Mouse (Mus musculus) lung, embryonic 14.5 days (tissue): ENCODE results near the gene Crabp1. TPM values are rescaled to one million over a fixed set of nuclear protein-coding genes. Genes with fewer than 3 reads are reported as not detected.

Experiments used
- ATAC-seq: fragments of 200-750 bp; cut with Nextera tagmentation; 2 replicates; pipeline ENCODE4 v1.8.0; 2017; ENCODE audit warnings: mild to moderate bottlenecking, moderate TSS enrichment, moderate library complexity; ENCODE audit not compliant: insufficient read depth
- DNase-seq: peaks from one replicate; pipeline ENCODE4 v3.0.0-alpha.2; 2015
- H3K27ac ChIP-seq: fragments of 300-500 bp; sonication (generic); 2 replicates; pipeline ENCODE4 v1.5.1; 2014; ENCODE audit warnings: low read depth, mild to moderate bottlenecking, moderate library complexity
- H3K27me3 ChIP-seq: fragments of 300-500 bp; sonication (generic); 2 replicates; pipeline ENCODE4 v1.6.1; 2014; ENCODE audit warnings: low read length, control low read depth; ENCODE audit not compliant: insufficient read depth
- H3K36me3 ChIP-seq: fragments of 300-500 bp; sonication (generic); 2 replicates; pipeline ENCODE4 v1.6.1; 2014; ENCODE audit warnings: control low read depth; ENCODE audit not compliant: insufficient read depth
- H3K4me1 ChIP-seq: fragments of 300-500 bp; sonication (generic); 2 replicates; pipeline ENCODE4 v1.6.1; 2014; ENCODE audit warnings: antibody characterized with exemption, control low read depth; ENCODE audit not compliant: insufficient read depth
- H3K4me2 ChIP-seq: fragments of 300-500 bp; sonication (generic); 2 replicates; pipeline ENCODE4 v1.6.1; 2014; ENCODE audit warnings: mild to moderate bottlenecking
- H3K4me3 ChIP-seq: fragments of 300-500 bp; sonication (generic); 2 replicates; pipeline ENCODE4 v1.5.1; 2014; ENCODE audit warnings: low read depth, low read length
- H3K9ac ChIP-seq: fragments of 300-500 bp; sonication (generic); 2 replicates; pipeline ENCODE4 v1.6.1; 2014
- H3K9me3 ChIP-seq: fragments of 300-500 bp; sonication (generic); 2 replicates; pipeline ENCODE4 v1.6.1; 2016; ENCODE audit warnings: low read depth, low read length, control low read depth
- CTCF ChIP-seq: IDR thresholded peaks from 2 replicates; pipeline ENCODE4 v1.5.1; 2016; ENCODE audit warnings: antibody characterized with exemption, low read depth
- WGBS: fragments of 180-500 bp; shearing (Covaris S2); extraction: QIAGEN DNeasy Blood & Tissue Kit; methylation state at CpG from one replicate; pipeline ENCODE4 v1.1.7; 2014; 5-methylcytosine and 5-hydroxymethylcytosine counted together
- polyA plus RNA-seq: library from polyadenylated mRNA; unstranded; fragments of >200 nt; fragmentation: Nextera tagmentation; extraction: Ambion mirVana; gene quantifications from 2 replicates; pipeline ENCODE4 v1.2.1, GENCODE M21; 2014

The Crabp1 gene
- polyA plus RNA-seq, 1 experiment from 2014 or later: 13.2 TPM

DNA sequence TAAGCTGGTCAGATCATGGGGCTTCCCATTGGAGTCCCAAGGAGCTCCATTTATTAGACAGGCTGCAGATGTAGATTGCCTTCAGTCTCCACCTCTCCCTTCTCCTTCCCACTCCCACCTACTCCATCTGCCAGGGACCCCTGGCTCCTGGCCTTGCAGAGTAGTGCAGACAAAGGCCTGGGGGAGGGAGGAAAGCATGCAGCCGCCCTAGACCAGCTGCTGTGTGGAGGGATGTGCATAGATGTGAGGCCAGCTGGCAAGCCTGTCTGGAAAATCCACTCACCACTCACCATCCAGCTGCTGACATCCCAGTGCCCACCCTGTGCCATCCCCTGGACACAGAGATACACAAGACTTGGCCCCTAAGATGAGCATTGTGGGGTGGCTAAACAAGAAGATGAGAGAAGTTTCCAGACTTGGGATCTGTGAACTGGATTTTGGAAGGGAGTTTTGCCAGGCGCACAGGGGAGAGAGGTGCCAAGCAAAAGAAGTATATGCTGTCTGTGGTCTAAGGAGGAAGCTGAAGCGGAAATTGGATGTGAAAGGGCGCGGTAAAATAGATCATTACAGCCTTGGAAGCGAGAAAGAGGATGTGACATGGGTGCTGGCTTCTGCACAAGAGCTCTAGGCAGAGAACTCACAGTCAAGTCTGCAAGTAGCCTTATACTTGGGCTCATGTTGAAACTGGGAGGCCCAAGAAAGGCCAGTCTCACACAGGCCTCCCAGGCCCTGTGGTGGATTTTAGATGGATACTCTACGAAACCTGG is 14.2 kb upstream of the Crabp1 start:
- H3K9me3 ChIP-seq: no peaks in the 10 kb centered on the region
- ATAC-seq (peak; percentile 44; the same call in 1 of the 2 replicates), DNase-seq (no peak)
- H3K27me3 ChIP-seq: no peaks in the 10 kb centered on the region
- no peaks in the 10 kb centered on the region for H3K4me1 ChIP-seq
- H3K27ac ChIP-seq: no peak overlapping the region
- no peaks in the 10 kb centered on the region for H3K36me3 ChIP-seq
- no peak overlapping the region for H3K4me2 ChIP-seq
- H3K4me3 ChIP-seq: no peak overlapping the region
- 73% methylated on average over 7 of the region's 7 CpGs for WGBS
- no peak overlapping the region for H3K9ac ChIP-seq
- no peak for TF ChIP-seq CTCF

DNA sequence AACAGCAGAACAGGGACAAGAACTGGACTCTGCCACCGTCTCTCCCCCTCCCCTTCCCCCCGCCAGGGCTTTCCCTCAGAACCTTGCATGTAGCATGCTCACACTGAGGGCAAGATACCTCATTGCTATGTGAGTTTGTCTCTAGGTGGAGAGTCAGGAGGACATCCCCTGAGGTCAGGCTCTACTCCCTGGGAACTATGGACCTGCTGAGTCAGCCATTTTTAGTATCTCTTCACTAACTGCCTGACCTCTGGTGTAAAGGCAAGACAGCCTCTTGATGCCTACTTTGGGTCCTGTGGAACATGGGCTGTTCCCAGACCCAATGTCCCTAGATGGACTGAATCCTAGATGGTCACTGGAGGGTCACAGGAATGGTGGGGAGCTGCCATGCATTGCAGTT is 12.9 kb upstream of the Crabp1 start:
- H3K27me3 ChIP-seq: no peaks in the 10 kb centered on the region
- H3K4me2 ChIP-seq: no peak overlapping the region
- H3K4me1 ChIP-seq: no peaks in the 10 kb centered on the region
- no peaks in the 10 kb centered on the region for H3K36me3 ChIP-seq
- no peak overlapping the region for H3K9ac ChIP-seq
- ATAC-seq (no peak), DNase-seq (no peak)
- no peak overlapping the region for H3K4me3 ChIP-seq
- no peaks in the 10 kb centered on the region for H3K9me3 ChIP-seq
- H3K27ac ChIP-seq: no peak overlapping the region
- WGBS: 77% methylated on average over 2 of the region's 2 CpGs
- TF ChIP-seq CTCF: no peak

DNA sequence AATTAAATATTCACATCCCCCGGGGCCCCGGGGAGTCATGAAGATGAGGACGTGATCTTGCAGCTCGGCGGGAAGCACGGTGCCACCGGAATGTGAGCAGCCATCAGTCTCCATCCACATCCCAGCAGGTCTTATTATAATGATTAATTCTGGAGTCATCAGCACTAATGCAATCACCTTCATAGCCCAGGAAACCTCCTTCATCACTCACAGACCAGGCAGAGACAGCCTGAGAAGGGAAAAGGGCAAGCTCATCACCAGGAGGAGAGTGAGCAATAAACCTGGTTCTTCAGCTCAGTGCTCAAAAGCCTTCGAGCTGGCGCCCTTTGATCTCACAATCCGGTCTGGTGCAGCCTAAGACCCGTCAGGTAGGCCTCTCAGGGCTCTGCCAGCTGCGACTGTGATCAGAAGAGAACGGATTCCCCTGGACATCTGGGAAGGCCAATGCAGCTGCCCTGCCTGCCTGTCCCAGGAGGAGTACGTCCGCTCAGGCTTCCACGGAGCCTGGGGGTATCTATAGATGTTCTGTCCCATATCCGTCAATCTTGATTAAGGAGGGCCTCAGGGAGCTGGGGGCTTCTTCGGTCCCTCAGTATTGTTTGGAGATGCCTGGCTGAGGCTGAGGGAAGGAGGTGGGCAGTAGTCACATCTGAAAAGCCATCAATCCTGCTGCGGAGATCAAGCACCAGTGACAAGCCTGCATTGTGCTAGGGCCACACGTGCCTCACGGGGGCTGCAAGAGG is 12.2 kb upstream of the Crabp1 start:
- no peaks in the 10 kb centered on the region for H3K36me3 ChIP-seq
- no peak overlapping the region for H3K4me2 ChIP-seq
- TF ChIP-seq CTCF: no peak
- no peak overlapping the region for H3K4me3 ChIP-seq
- WGBS: 22% methylated on average over 21 of the region's 21 CpGs
- no peak overlapping the region for H3K9ac ChIP-seq
- ATAC-seq (no peak), DNase-seq (no peak)
- H3K9me3 ChIP-seq: no peaks in the 10 kb centered on the region
- H3K27me3 ChIP-seq: no peaks in the 10 kb centered on the region
- H3K27ac ChIP-seq: no peak overlapping the region
- no peaks in the 10 kb centered on the region for H3K4me1 ChIP-seq

DNA sequence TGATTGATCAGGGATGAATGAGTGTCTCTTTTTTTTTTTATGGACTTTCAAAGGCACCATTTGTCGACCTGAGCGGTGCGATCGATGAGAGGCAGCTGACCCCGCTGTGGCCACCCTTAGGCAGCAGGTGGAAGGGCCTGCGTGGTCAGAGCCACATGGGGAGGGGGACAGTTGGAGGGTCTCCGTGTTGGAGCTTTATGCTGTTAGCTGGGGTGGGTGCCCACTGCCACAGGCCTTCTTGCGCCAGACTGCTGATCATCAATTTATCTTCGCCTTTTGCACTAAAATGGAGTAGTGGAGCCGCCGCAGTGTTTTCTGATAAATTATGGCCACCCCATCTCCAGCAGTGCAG is 11.6 kb upstream of the Crabp1 start:
- H3K36me3 ChIP-seq: no peaks in the 10 kb centered on the region
- ATAC-seq (no peak), DNase-seq (no peak)
- no peak overlapping the region for H3K27ac ChIP-seq
- no peaks in the 10 kb centered on the region for H3K27me3 ChIP-seq
- no peak for TF ChIP-seq CTCF
- WGBS: 38% methylated on average over 11 of the region's 11 CpGs
- no peaks in the 10 kb centered on the region for H3K4me1 ChIP-seq
- H3K9ac ChIP-seq: no peak overlapping the region
- H3K4me2 ChIP-seq: no peak overlapping the region
- H3K9me3 ChIP-seq: no peaks in the 10 kb centered on the region
- H3K4me3 ChIP-seq: no peak overlapping the region

DNA sequence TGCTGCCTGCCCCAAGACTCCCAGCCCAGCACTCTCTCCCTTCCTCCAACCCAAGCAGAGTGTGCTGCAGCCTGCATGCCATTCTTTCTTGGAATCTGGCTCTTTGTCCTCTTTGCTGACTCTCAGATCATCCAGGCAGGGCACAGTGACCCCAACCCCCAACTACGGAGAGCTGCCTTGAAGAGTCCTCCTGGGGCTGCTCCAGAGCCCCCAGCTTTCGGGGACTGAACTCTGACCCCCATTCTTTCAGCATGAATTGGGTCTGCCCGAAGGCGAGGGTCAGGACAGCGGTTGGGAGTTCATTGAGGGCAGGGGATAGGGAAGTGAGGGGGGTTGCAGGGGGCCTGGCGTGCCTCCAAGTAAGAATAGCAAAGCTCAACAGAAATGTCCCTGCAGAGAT is 5.0 kb upstream of the Crabp1 start:
- no peak for DNase-seq

DNA sequence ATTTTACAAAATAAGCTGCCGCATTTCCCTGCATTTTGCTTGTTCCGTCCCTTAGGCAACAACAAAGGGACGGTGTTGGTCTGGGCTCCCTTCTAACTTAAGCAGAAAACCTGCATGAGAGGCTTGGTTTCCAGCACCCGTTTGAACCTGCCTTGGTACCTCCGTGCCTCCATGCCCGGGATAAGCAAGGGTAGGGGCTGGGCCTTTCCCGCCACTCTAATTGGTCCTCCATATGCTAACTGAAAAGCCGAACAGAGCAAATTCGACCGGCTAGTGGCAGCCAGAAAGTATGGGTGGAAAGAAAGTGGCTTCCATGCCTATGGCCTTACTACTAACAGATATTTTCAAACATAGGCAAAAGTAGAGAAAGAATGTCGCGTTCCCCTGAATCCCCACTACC is 457 bp upstream of the Crabp1 start:
- Histone ChIP-seq H3K27ac (no peak overlapping the region), H3K4me3 (peak overlapping the region; percentile 39), H3K9me3 (no peaks in the 10 kb centered on the region), H3K36me3 (no peaks in the 10 kb centered on the region), H3K4me2 (peak overlapping the region; percentile 72), H3K4me1 (0 out of 2 replicates have a peak, but pooled peaks cover 4% of the 10 kb centered on the region), H3K9ac (no peak overlapping the region), H3K27me3 (peaks cover 53% of the 10 kb centered on the region)
- WGBS: 25% methylated on average over 12 of the region's 12 CpGs
- DNase-seq (no peak), ATAC-seq (no peak)
- TF ChIP-seq CTCF: no peak

More for the DNA sequence above, 5.0 kb upstream of the Crabp1 start:
- Histone ChIP-seq H3K9ac (no peak overlapping the region), H3K36me3 (no peaks in the 10 kb centered on the region), H3K4me2 (no peak overlapping the region), H3K4me1 (0 out of 2 replicates have a peak, but pooled peaks cover 4% of the 10 kb centered on the region), H3K9me3 (no peaks in the 10 kb centered on the region), H3K27me3 (peaks cover 24% of the 10 kb centered on the region), H3K27ac (no peak overlapping the region), H3K4me3 (no peak overlapping the region)
- no peak for TF ChIP-seq CTCF
- 23% methylated on average over 6 of the region's 6 CpGs for whole genome bisulfite sequencing
- no peak for ATAC-seq

DNA sequence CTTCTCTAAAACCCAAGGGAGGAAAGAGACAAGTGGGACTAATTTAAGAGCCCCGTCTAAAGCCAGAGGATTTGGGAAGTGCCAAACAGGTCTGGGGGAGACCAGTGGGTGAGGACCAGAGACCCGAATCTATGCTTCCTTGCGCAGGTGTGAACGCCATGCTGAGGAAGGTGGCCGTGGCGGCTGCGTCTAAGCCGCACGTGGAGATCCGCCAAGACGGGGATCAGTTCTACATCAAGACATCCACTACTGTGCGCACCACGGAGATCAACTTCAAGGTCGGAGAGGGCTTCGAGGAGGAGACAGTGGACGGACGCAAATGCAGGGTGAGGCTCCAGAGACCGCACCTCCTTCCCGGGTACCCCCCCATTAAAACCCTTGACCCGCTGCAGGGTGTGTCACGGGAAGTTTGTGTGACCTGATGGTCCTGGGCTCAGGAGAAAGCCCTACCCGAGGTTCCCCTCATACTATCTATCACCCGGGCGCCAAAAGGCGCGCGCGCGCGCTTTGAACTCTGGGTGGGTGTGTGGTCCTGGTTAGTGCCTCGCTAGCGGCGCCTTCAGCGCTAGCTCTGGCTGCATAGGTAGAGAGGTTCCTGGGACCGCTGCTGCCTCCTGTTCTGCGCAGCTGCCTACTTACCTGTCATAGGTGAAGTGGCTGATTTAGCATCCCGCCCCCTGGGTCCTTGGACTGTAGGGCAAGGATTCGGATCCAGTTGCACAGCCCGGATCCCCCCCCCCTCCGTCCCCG is 963 bp downstream of the Crabp1 start:
- no peaks in the 10 kb centered on the region for H3K9me3 ChIP-seq
- no peak for TF ChIP-seq CTCF
- peak overlapping the region; percentile 39 for H3K4me3 ChIP-seq
- H3K36me3 ChIP-seq: no peaks in the 10 kb centered on the region
- no peaks in the 10 kb centered on the region for H3K4me1 ChIP-seq
- H3K27ac ChIP-seq: no peak overlapping the region
- ATAC-seq (peak; percentile 29; the same call in 1 of the 2 replicates), DNase-seq (peak; percentile 39)
- under 1% methylated on average over 41 of the region's 41 CpGs for WGBS
- peak overlapping the region; percentile 72 for H3K4me2 ChIP-seq
- H3K9ac ChIP-seq: peak overlapping the region; percentile 43
- H3K27me3 ChIP-seq: peaks cover 53% of the 10 kb centered on the region
